Mouse (Mus musculus) erythroblast, embryonic 14.5 days (primary cell): ENCODE measurements around the gene Atp1b2.

Experiments used
- GATA1 ChIP-seq: IDR thresholded peaks from 2 replicates; pipeline ENCODE4 v1.6.1; 2012; ENCODE audit warnings: low read length, inconsistent platforms, mixed read lengths
- TAL1 ChIP-seq: IDR thresholded peaks from 3 replicates; pipeline ENCODE4 v1.6.1; 2012; ENCODE audit warnings: low read length, inconsistent platforms, mixed read lengths

DNA sequence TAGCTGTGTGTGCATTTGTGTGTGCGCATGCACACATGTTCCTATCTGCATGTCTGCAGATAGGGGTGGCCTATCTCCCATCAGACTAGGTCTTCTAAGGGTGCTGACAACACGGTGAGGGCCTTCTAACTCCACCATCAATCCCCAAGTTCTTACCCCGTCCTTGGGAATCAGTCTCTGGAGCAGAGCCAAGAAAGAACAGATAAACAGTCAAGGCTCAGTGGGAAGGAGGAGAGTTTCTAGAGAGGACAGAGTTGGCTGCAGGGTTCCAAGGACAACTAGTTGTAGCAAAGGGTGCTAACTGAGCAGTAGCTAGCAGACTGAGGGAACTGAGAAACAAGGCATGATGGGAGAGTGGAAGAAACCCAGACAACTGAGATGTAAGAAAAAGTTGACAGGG, 4.0 kb downstream of the Atp1b2 start:
- no peak for TF ChIP-seq GATA1
- TF ChIP-seq TAL1, result no peak
